Mouse (Mus musculus) embryonic fibroblast, embryonic 13.5 days (primary cell): ENCODE measurements around the gene Fgd1.
A peak's percentile ranks its signal among the peaks of the same experiment; 100 is the strongest.

ENCODE experiments used
- CTCF ChIP-seq: IDR thresholded peaks from 2 replicates; pipeline ENCODE4 v1.5.1; 2011; ENCODE audit warnings: mild to moderate bottlenecking, control low read depth, low read length, moderate library complexity, borderline replicate concordance; ENCODE audit not compliant: insufficient read depth
- POLR2A ChIP-seq: IDR thresholded peaks from 2 replicates; pipeline ENCODE4 v1.6.1; 2011; ENCODE audit warnings: low read depth, mild to moderate bottlenecking, control low read depth, low read length, moderate library complexity

DNA sequence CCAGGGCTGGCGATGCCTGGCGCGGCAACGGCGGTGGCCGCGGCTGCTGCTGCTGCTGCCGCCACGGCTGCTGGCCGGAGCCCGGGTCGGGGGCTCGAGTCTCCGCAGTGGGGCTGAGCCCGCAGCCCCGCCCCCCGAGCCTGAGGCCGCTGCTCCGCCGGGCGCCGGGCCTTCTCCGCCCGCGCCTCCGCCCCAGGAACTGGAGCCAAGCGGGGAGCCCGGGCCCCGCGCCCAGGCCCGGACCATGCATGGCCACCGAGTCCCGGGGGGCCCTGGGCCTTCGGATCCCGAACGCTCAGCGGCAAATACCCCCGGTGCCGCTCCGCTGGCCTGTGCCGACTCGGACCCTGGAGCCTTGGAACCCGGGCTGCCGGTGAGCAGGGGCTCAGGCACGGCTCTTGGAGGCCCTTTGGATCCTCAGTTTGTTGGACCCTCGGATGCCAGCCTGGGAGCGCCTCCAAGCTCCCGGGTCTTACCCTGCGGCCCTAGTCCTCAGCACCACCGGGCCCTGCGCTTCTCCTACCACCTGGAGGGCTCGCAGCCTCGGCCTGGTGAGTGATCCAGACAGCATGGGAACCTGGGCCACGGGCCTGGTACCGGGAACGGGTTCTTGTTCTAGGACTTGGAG is 1.6 kb downstream of the Fgd1 start:
- TF ChIP-seq CTCF (no peak), POLR2A (peak; percentile 5; the same call in 1 of the 2 replicates)
